Mouse (Mus musculus) stomach, postnatal 0 days (tissue): ENCODE results near the gene Il1r2.

ENCODE experiments used
- CTCF ChIP-seq: IDR thresholded peaks from 2 replicates; pipeline ENCODE4 v1.5.1; 2016; ENCODE audit warnings: antibody characterized with exemption, low read depth, mild to moderate bottlenecking, moderate library complexity
- EP300 ChIP-seq: optimal IDR thresholded peaks from 2 replicates; pipeline ENCODE3; 2016; ENCODE audit warnings: antibody characterized with exemption

- TF ChIP-seq CTCF (no peak), EP300 (no peak)
These were observed 20.9 kb downstream of the Il1r2 start for GRCm38 (mm10) chr1:40094601-40095304.
